Mouse (Mus musculus): ENCODE measurements at regions not wholly inside any gene's neighbourhood (a gene's known extent, or its start where the extent isn't known, plus 50 kb on each side); places are given as distances from the start of the nearest gene placed in this dataset.

DNA sequence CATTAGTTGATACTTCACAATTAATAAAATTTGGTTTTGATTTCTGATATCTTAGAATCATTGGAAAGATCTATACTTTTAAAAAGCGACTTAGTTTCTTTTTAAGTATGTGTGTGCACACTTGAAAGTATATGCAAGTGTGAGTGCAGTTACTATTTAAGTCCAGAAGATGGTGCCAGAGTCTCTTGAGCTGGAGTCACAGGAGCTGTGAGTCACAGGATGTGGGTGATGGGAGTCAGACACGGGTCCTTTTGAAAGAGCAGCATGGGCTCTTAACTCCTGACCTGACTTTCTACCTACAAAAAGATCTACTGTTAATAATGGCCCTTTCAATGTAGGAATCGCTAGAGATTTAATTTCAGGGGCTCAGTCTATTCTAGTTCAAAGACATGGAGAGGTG, 87.8 kb upstream of the Cntnap4 start:
- DNase-seq (ENCODE audit: low read depth, low spot score), result peak; percentile 58

- no peak for DNase-seq (ENCODE audit: low read depth, low spot score)
Observed at GRCm38 (mm10) chr8:112492286-112492685, 77.6 kb upstream of the Cntnap4 start.

DNA sequence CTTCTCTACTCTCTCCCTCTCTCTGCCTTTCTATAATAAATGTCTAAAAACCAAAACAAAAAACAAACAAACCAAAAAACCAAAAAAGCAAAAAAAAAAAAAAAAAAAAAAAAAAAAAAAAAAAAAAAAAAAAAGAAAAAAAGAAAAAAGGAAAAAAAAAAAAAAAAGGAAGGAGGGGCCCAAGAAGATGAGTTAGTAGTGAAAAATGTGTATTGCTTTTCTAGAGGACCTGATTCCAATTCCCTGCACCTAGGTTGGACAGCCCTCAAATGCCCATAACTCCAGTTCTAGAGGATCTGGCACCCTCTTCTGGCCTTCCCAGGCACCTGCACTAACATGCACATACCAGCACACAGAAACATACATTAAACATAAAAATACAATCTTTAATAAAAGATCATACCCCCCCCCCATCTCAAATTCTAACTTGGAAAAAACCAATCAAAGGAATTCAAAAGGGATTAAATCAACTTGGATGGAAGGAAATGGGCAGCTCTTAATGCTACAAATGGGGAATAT, 70.9 kb upstream of the Cntnap4 start:
- DNase-seq (ENCODE audit: low read depth, low spot score), result no peak

GRCm38 (mm10) chr8:112504034-112504433, 65.8 kb upstream of the Cntnap4 start:
- DNase-seq (ENCODE audit: low read depth, low spot score), result no peak

Measured in R1 (cell line).